Mouse (Mus musculus) adrenal gland, postnatal 14 days (tissue): ENCODE measurements at regions not wholly inside any gene's neighbourhood (a gene's known extent, or its start where the extent isn't known, plus 50 kb on each side); places are given as distances from the start of the nearest gene placed in this dataset.
"Not testable (repeated sequence)": the region's sequence is repeated elsewhere in the genome, so short reads cannot be mapped to it uniquely, and the experiment has no call there.

Experiments used
- DNase-seq: peaks from one replicate; pipeline ENCODE4 v3.0.0; 2021; ENCODE audit warnings: mixed read lengths
- microRNA-seq, 2 experiments: library from miRNA; unstranded; fragments of <30 nt; microRNA quantifications; one replicate each; pipeline ENCODE4 v1.2.0; 2021

- no peak for DNase-seq
Measured at GRCm38 (mm10) chr1:145139267-145139651, 364.0 kb upstream of the Rgs18 start.

- peak; percentile 7 for DNase-seq
Measured at GRCm38 (mm10) chr1:145138452-145139266, 363.4 kb upstream of the Rgs18 start.

- no peak for DNase-seq
Measured at GRCm38 (mm10) chr1:145131020-145131419, 355.8 kb upstream of the Rgs18 start.

- DNase-seq = no peak
Measured at GRCm38 (mm10) chr1:145113171-145113570, 337.9 kb upstream of the Rgs18 start.

GRCm38 (mm10) chr1:145106771-145107170 is 331.5 kb upstream of the Rgs18 start:
- not testable (repeated sequence) for DNase-seq

GRCm38 (mm10) chr1:145065255-145065854 is 290.1 kb upstream of the Rgs18 start:
- DNase-seq = no peak

- DNase-seq = no peak
Measured at GRCm38 (mm10) chr1:145064384-145064783, 289.1 kb upstream of the Rgs18 start.

- no peak for DNase-seq
Measured at GRCm38 (mm10) chr1:145015623-145016022, 240.4 kb upstream of the Rgs18 start.

GRCm38 (mm10) chr1:145010833-145011232 is 235.6 kb upstream of the Rgs18 start:
- no peak for DNase-seq

- DNase-seq = no peak
Measured at GRCm38 (mm10) chr1:144978167-144978566, 202.9 kb upstream of the Rgs18 start.

- no peak for DNase-seq
Measured at GRCm38 (mm10) chr1:144965736-144966135, 190.5 kb upstream of the Rgs18 start.

GRCm38 (mm10) chr1:144939006-144939405 is 163.8 kb upstream of the Rgs18 start:
- DNase-seq = peak; percentile 49

GRCm38 (mm10) chr1:144926136-144926535 is 150.9 kb upstream of the Rgs18 start:
- no peak for DNase-seq

GRCm38 (mm10) chr1:144916568-144916967 is 141.3 kb upstream of the Rgs18 start:
- no peak for DNase-seq

- no peak for DNase-seq
Measured at GRCm38 (mm10) chr1:144902987-144903386, 127.8 kb upstream of the Rgs18 start.

GRCm38 (mm10) chr1:144883633-144884032 is 108.4 kb upstream of the Rgs18 start:
- DNase-seq = no peak

- no peak for DNase-seq
Measured at GRCm38 (mm10) chr1:144862133-144862532, 86.9 kb upstream of the Rgs18 start.

Small RNA genes in the stretch of these regions (microRNA-seq; reads per million reads assigned to microRNA genes)
- 0 reads per million in 2 experiments for gene Gm25708
